Mouse (Mus musculus) thymus, adult 2 months (tissue): ENCODE results near the gene Gm5136.

Source experiments
- CTCF ChIP-seq: fragments of 200-500 bp; IDR thresholded peaks from 2 replicates; pipeline ENCODE4 v1.5.1; 2012; ENCODE audit warnings: mild to moderate bottlenecking, control low read depth, low read length, moderate library complexity, borderline replicate concordance; ENCODE audit not compliant: control insufficient read depth, poor library complexity, insufficient read depth; ENCODE audit errors: extremely low read depth
- POLR2A ChIP-seq: fragments of 200-500 bp; IDR thresholded peaks from 2 replicates; pipeline ENCODE4 v1.6.1; 2012; ENCODE audit warnings: mild to moderate bottlenecking, low read length, control low read depth, moderate library complexity; ENCODE audit not compliant: control insufficient read depth, poor library complexity, insufficient read depth; ENCODE audit errors: extremely low read depth

DNA sequence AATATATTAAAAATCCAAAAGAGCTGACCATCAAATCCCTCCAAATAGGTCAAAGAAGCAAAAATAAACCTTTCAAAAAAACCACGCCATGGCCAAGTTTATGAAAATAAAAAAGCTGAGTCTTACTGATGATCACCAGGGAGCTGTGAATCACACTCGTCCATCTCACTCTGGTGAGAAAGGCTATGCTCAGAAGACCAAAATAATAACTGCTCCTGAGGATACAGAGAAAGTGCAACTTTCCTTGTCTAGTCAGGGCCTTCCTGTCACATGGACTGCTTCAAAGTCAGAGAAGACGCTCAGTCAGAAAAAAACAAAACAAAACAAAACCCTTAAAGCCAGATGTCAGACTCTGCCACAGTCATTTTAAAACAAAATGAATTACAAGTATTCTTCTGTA lies 39.7 kb downstream of the Gm5136 start:
- TF ChIP-seq CTCF (no peak), POLR2A (no peak)
